Mouse (Mus musculus) lung, embryonic 14.5 days (tissue): ENCODE measurements around the gene Susd3. TPM values are rescaled to one million over a fixed set of nuclear protein-coding genes. Genes with fewer than 3 reads are reported as not detected.
A peak's percentile ranks its signal among the peaks of the same experiment; 100 is the strongest.

Source experiments
- ATAC-seq: fragments of 200-750 bp; cut with Nextera tagmentation; 2 replicates; pipeline ENCODE4 v1.8.0; 2017; ENCODE audit warnings: mild to moderate bottlenecking, moderate TSS enrichment, moderate library complexity; ENCODE audit not compliant: insufficient read depth
- DNase-seq: peaks from one replicate; pipeline ENCODE4 v3.0.0-alpha.2; 2015
- H3K27ac ChIP-seq: fragments of 300-500 bp; sonication (generic); 2 replicates; pipeline ENCODE4 v1.5.1; 2014; ENCODE audit warnings: low read depth, mild to moderate bottlenecking, moderate library complexity
- H3K27me3 ChIP-seq: fragments of 300-500 bp; sonication (generic); 2 replicates; pipeline ENCODE4 v1.6.1; 2014; ENCODE audit warnings: low read length, control low read depth; ENCODE audit not compliant: insufficient read depth
- H3K36me3 ChIP-seq: fragments of 300-500 bp; sonication (generic); 2 replicates; pipeline ENCODE4 v1.6.1; 2014; ENCODE audit warnings: control low read depth; ENCODE audit not compliant: insufficient read depth
- H3K4me1 ChIP-seq: fragments of 300-500 bp; sonication (generic); 2 replicates; pipeline ENCODE4 v1.6.1; 2014; ENCODE audit warnings: antibody characterized with exemption, control low read depth; ENCODE audit not compliant: insufficient read depth
- H3K4me2 ChIP-seq: fragments of 300-500 bp; sonication (generic); 2 replicates; pipeline ENCODE4 v1.6.1; 2014; ENCODE audit warnings: mild to moderate bottlenecking
- H3K4me3 ChIP-seq: fragments of 300-500 bp; sonication (generic); 2 replicates; pipeline ENCODE4 v1.5.1; 2014; ENCODE audit warnings: low read depth, low read length
- H3K9ac ChIP-seq: fragments of 300-500 bp; sonication (generic); 2 replicates; pipeline ENCODE4 v1.6.1; 2014
- H3K9me3 ChIP-seq: fragments of 300-500 bp; sonication (generic); 2 replicates; pipeline ENCODE4 v1.6.1; 2016; ENCODE audit warnings: low read depth, low read length, control low read depth
- CTCF ChIP-seq: IDR thresholded peaks from 2 replicates; pipeline ENCODE4 v1.5.1; 2016; ENCODE audit warnings: antibody characterized with exemption, low read depth
- WGBS: fragments of 180-500 bp; shearing (Covaris S2); extraction: QIAGEN DNeasy Blood & Tissue Kit; methylation state at CpG from one replicate; pipeline ENCODE4 v1.1.7; 2014; 5-methylcytosine and 5-hydroxymethylcytosine counted together
- polyA plus RNA-seq: library from polyadenylated mRNA; unstranded; fragments of >200 nt; fragmentation: Nextera tagmentation; extraction: Ambion mirVana; gene quantifications from 2 replicates; pipeline ENCODE4 v1.2.1, GENCODE M21; 2014

Susd3 gene
- polyA plus RNA-seq, 1 experiment from 2014 or later = 1.7 TPM

- DNase-seq (no peak), ATAC-seq (no peak)
- H3K36me3 ChIP-seq = no peaks in the 10 kb centered on the region
- H3K4me2 ChIP-seq = no peak overlapping the region
- no peak overlapping the region for H3K4me3 ChIP-seq
- H3K9ac ChIP-seq = no peak overlapping the region
- H3K9me3 ChIP-seq = no peaks in the 10 kb centered on the region
- no peak for TF ChIP-seq CTCF
- no peaks in the 10 kb centered on the region; the same call in 1 of the 2 replicates for H3K4me1 ChIP-seq
- 70% methylated on average over 3 of the region's 3 CpGs for WGBS
- H3K27ac ChIP-seq = no peak overlapping the region
- peaks cover 24% of the 10 kb centered on the region for H3K27me3 ChIP-seq
Observed at GRCm38 (mm10) chr13:49246011-49246410, 2.5 kb downstream of the Susd3 start.

GRCm38 (mm10) chr13:49245251-49245650 lies 3.3 kb downstream of the Susd3 start:
- DNase-seq = no peak
- WGBS = 60% methylated on average over 4 of the region's 4 CpGs

GRCm38 (mm10) chr13:49243492-49243891 lies 5.0 kb downstream of the Susd3 start:
- 72% methylated on average over 2 of the region's 2 CpGs for WGBS
- no peak for TF ChIP-seq CTCF
- H3K4me2 ChIP-seq = no peak overlapping the region
- no peaks in the 10 kb centered on the region for H3K9me3 ChIP-seq
- no peak for DNase-seq
- H3K4me1 ChIP-seq = no peaks in the 10 kb centered on the region; the same call in 1 of the 2 replicates
- peaks cover 19% of the 10 kb centered on the region for H3K27me3 ChIP-seq
- no peak overlapping the region for H3K27ac ChIP-seq
- no peaks in the 10 kb centered on the region for H3K36me3 ChIP-seq
- ATAC-seq = no peak
- H3K9ac ChIP-seq = no peak overlapping the region
- H3K4me3 ChIP-seq = no peak overlapping the region

More at GRCm38 (mm10) chr13:49245251-49245650, 3.3 kb downstream of the Susd3 start:
- H3K36me3 ChIP-seq = no peaks in the 10 kb centered on the region
- no peaks in the 10 kb centered on the region for H3K9me3 ChIP-seq
- no peak for TF ChIP-seq CTCF
- no peaks in the 10 kb centered on the region; the same call in 1 of the 2 replicates for H3K4me1 ChIP-seq
- no peak overlapping the region for H3K9ac ChIP-seq
- no peak overlapping the region for H3K27ac ChIP-seq
- H3K4me2 ChIP-seq = no peak overlapping the region
- no peak for ATAC-seq
- H3K4me3 ChIP-seq = no peak overlapping the region
- peaks cover 24% of the 10 kb centered on the region for H3K27me3 ChIP-seq

- no peak overlapping the region for H3K4me3 ChIP-seq
- no peak for TF ChIP-seq CTCF
- H3K9me3 ChIP-seq = no peaks in the 10 kb centered on the region
- peaks cover 9% of the 10 kb centered on the region for H3K27me3 ChIP-seq
- no peak overlapping the region for H3K27ac ChIP-seq
- H3K4me1 ChIP-seq = no peaks in the 10 kb centered on the region
- no peak overlapping the region for H3K9ac ChIP-seq
- DNase-seq (peak; percentile 27), ATAC-seq (no peak)
- H3K36me3 ChIP-seq = no peaks in the 10 kb centered on the region
- no peak overlapping the region for H3K4me2 ChIP-seq
- WGBS = 50% methylated on average over 9 of the region's 9 CpGs
Observed at GRCm38 (mm10) chr13:49242321-49243065, 6.0 kb downstream of the Susd3 start.

GRCm38 (mm10) chr13:49238737-49239136 lies 9.8 kb downstream of the Susd3 start:
- DNase-seq (no peak), ATAC-seq (no peak)
- WGBS = 93% methylated on average over 8 of the region's 8 CpGs
- Histone ChIP-seq H3K4me2 (no peak overlapping the region), H3K9ac (no peak overlapping the region), H3K9me3 (no peaks in the 10 kb centered on the region), H3K4me1 (no peaks in the 10 kb centered on the region), H3K36me3 (no peaks in the 10 kb centered on the region), H3K27ac (no peak overlapping the region), H3K4me3 (no peak overlapping the region), H3K27me3 (no peaks in the 10 kb centered on the region)
- TF ChIP-seq CTCF = no peak

GRCm38 (mm10) chr13:49237617-49238016 lies 10.9 kb downstream of the Susd3 start:
- H3K9ac ChIP-seq = no peak overlapping the region
- H3K4me3 ChIP-seq = no peak overlapping the region
- 84% methylated on average over 8 of the region's 8 CpGs for whole genome bisulfite sequencing
- no peak overlapping the region for H3K4me2 ChIP-seq
- no peaks in the 10 kb centered on the region for H3K4me1 ChIP-seq
- TF ChIP-seq CTCF = no peak
- H3K36me3 ChIP-seq = no peaks in the 10 kb centered on the region
- ATAC-seq (no peak), DNase-seq (no peak)
- no peaks in the 10 kb centered on the region for H3K9me3 ChIP-seq
- no peaks in the 10 kb centered on the region for H3K27me3 ChIP-seq
- no peak overlapping the region for H3K27ac ChIP-seq

GRCm38 (mm10) chr13:49234711-49235110 lies 13.8 kb downstream of the Susd3 start:
- Histone ChIP-seq H3K9me3 (no peaks in the 10 kb centered on the region), H3K36me3 (no peaks in the 10 kb centered on the region), H3K9ac (no peak overlapping the region), H3K4me3 (no peak overlapping the region), H3K4me2 (no peak overlapping the region), H3K4me1 (no peaks in the 10 kb centered on the region), H3K27me3 (no peaks in the 10 kb centered on the region), H3K27ac (no peak overlapping the region)
- WGBS = 92% methylated on average over 4 of the region's 4 CpGs
- DNase-seq (no peak), ATAC-seq (no peak)
- peak; percentile 17; the same call in 1 of the 2 replicates for TF ChIP-seq CTCF
